Mouse (Mus musculus): ENCODE measurements around the gene Clpx. TPM values are rescaled to one million over a fixed set of nuclear protein-coding genes. Genes with fewer than 3 reads are reported as not detected.

Clpx gene
- polyA plus RNA-seq, 2 experiments = 10.3 to 29.5 TPM

GRCm38 (mm10) chr9:65306672-65307071 lies 12.6 kb downstream of the Clpx start:
- peaks cover 30% of the 10 kb centered on the region for H3K36me3 ChIP-seq (replicated peaks; ENCODE audit: control insufficient read depth, insufficient read depth, low read depth)
- H3K9me3 ChIP-seq (ENCODE audit: control insufficient read depth, low read length) = no peaks in the 10 kb centered on the region
- no peaks in the 10 kb centered on the region for H3K4me1 ChIP-seq (replicated peaks; ENCODE audit: control insufficient read depth in 2 of 2, insufficient read depth in 2 of 2, low read length in 1 of 2)
- H3K27ac ChIP-seq = no peak overlapping the region
- no peaks in the 10 kb centered on the region for H3K27me3 ChIP-seq (ENCODE audit: control insufficient read depth, insufficient read depth, low read length)
- ATAC-seq (ENCODE audit: insufficient read depth) (no peak), DNase-seq (ENCODE audit: low read depth in 3 of 3, low spot score in 3 of 3) (no peak)
- 81% methylated on average over 2 of the region's 2 CpGs for WGBS (ENCODE audit: insufficient replicate concordance)
- no peak for TF ChIP-seq EP300 (IDR thresholded peaks at IDR 0.05; ENCODE audit: low read depth)
- no peak for TF ChIP-seq CTCF (IDR thresholded peaks at IDR 0.05; ENCODE audit: low read depth)
- no peak overlapping the region for H3K4me2 ChIP-seq (ENCODE audit: low read depth)
- H3K4me3 ChIP-seq (ENCODE audit: insufficient read depth in 1 of 2, low read depth in 2 of 2, low read length in 2 of 2) = no peak overlapping the region
- H3K9ac ChIP-seq (replicated peaks) = no peak overlapping the region

DNA sequence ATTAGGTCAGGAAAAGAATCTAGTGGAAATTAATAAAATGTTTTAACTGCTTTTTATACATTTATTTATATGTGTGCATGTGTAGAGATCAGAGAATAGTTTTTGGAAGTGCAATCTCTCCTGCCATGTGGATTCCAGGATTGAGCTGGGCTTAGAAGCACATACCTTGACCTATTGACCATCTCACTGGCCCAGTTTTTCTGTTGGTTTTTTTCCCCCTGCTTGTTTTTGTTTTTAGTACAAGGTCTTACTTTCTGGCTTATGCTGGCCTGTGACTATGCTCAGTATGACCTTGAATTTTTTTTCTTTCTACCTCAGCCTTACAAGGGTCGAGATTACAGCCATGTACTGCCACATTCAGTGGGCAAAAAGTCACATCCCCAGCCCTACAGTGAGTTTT lies 14.0 kb downstream of the Clpx start:
- TF ChIP-seq EP300 (IDR thresholded peaks at IDR 0.05; ENCODE audit: low read depth) (no peak), CTCF (IDR thresholded peaks at IDR 0.05; ENCODE audit: low read depth) (no peak)
- Histone ChIP-seq H3K4me3 (ENCODE audit: insufficient read depth in 1 of 2, low read depth in 2 of 2, low read length in 2 of 2) (no peak overlapping the region), H3K4me1 (replicated peaks; ENCODE audit: control insufficient read depth in 2 of 2, insufficient read depth in 2 of 2, low read length in 1 of 2) (no peaks in the 10 kb centered on the region), H3K9me3 (ENCODE audit: control insufficient read depth, low read length) (no peaks in the 10 kb centered on the region), H3K36me3 (replicated peaks; ENCODE audit: control insufficient read depth, insufficient read depth, low read depth) (peaks cover 30% of the 10 kb centered on the region), H3K27ac (no peak overlapping the region), H3K27me3 (ENCODE audit: control insufficient read depth, insufficient read depth, low read length) (no peaks in the 10 kb centered on the region), H3K9ac (replicated peaks) (no peak overlapping the region), H3K4me2 (ENCODE audit: low read depth) (no peak overlapping the region)
- ATAC-seq (ENCODE audit: insufficient read depth) = no peak
- DNase-seq (ENCODE audit: low read depth in 3 of 3, low spot score in 3 of 3) = no peak
- 61% methylated on average over 1 of the region's 1 CpGs for WGBS (ENCODE audit: insufficient replicate concordance)

- H3K4me3 ChIP-seq (ENCODE audit: insufficient read depth in 1 of 2, low read depth in 2 of 2, low read length in 2 of 2) = no peak overlapping the region
- DNase-seq (ENCODE audit: low read depth in 3 of 3, low spot score in 3 of 3) (no peak), ATAC-seq (ENCODE audit: insufficient read depth) (0 out of 2 replicates have a peak, but pooled peaks have one; percentile 23)
- no peak overlapping the region for H3K27ac ChIP-seq
- H3K9me3 ChIP-seq (ENCODE audit: control insufficient read depth, low read length) = no peaks in the 10 kb centered on the region
- TF ChIP-seq EP300 (IDR thresholded peaks at IDR 0.05; ENCODE audit: low read depth) (no peak), CTCF (IDR thresholded peaks at IDR 0.05; ENCODE audit: low read depth) (no peak)
- H3K4me2 ChIP-seq (ENCODE audit: low read depth) = no peak overlapping the region
- H3K9ac ChIP-seq (replicated peaks) = no peak overlapping the region
- no peaks in the 10 kb centered on the region for H3K27me3 ChIP-seq (ENCODE audit: control insufficient read depth, insufficient read depth, low read length)
- H3K36me3 ChIP-seq (replicated peaks; ENCODE audit: control insufficient read depth, insufficient read depth, low read depth) = peaks cover 29% of the 10 kb centered on the region
- WGBS (ENCODE audit: insufficient replicate concordance) = 84% methylated on average over 4 of the region's 4 CpGs
- no peaks in the 10 kb centered on the region for H3K4me1 ChIP-seq (replicated peaks; ENCODE audit: control insufficient read depth in 2 of 2, insufficient read depth in 2 of 2, low read length in 1 of 2)
Observed at GRCm38 (mm10) chr9:65312669-65313357, 18.8 kb downstream of the Clpx start.

DNA sequence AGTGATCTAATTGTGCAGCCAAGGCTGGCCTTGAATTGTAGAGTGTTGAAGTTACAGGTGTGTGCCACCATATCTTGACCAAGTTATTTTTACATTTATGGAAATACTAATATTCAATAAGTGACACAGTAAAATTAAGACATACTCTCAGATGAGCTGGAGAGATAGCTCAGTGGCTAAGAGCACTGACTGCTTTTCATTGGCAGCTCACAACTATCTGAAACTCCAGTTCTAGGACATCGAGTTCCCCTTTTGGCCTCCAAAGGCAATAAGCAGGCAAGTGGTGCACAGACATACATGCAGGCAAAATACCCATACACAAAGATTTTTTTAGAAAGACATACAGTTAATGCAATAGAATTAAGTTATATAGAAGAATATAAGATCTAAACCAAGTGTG lies 19.8 kb downstream of the Clpx start:
- ATAC-seq (ENCODE audit: insufficient read depth) (no peak), DNase-seq (ENCODE audit: low read depth in 3 of 3, low spot score in 3 of 3) (no peak)
- Histone ChIP-seq H3K4me3 (ENCODE audit: insufficient read depth in 1 of 2, low read depth in 2 of 2, low read length in 2 of 2) (no peak overlapping the region), H3K9ac (replicated peaks) (no peak overlapping the region), H3K27ac (no peak overlapping the region), H3K27me3 (ENCODE audit: control insufficient read depth, insufficient read depth, low read length) (no peaks in the 10 kb centered on the region), H3K36me3 (replicated peaks; ENCODE audit: control insufficient read depth, insufficient read depth, low read depth) (peaks cover 24% of the 10 kb centered on the region), H3K4me2 (ENCODE audit: low read depth) (no peak overlapping the region), H3K4me1 (replicated peaks; ENCODE audit: control insufficient read depth in 2 of 2, insufficient read depth in 2 of 2, low read length in 1 of 2) (no peaks in the 10 kb centered on the region), H3K9me3 (ENCODE audit: control insufficient read depth, low read length) (no peaks in the 10 kb centered on the region)
- no peak for TF ChIP-seq EP300 (IDR thresholded peaks at IDR 0.05; ENCODE audit: low read depth)
- no peak for TF ChIP-seq CTCF (IDR thresholded peaks at IDR 0.05; ENCODE audit: low read depth)
- 75% methylated on average over 1 of the region's 1 CpGs for WGBS (ENCODE audit: insufficient replicate concordance)

DNA sequence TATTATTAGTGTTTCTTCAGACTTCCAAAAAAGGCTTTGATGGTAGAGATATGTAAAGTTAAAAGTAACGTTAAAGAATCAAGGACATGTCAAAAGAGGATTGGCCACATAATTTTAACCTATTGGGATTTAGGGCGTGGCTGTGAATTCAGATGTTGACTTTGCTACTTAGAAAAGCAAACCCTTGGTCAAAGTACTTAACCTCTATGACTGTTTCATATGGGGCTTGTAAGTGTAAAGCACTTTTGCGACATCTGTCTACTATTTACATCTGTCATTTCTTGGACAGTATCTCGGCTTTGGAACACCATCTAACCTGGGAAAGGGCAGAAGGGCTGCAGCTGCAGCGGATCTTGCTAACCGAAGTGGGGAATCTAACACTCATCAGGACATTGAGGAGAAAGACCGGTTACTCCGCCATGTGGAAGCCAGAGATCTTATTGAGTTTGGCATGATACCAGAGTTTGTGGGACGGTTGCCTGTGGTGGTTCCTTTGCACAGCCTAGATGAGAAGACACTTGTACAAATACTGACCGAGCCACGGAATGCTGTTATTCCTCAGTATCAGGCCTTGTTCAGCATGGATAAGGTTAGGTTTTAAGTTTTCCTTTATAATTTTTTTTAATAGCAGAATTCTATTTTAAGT lies 28.3 kb downstream of the Clpx start:
- DNase-seq (ENCODE audit: low read depth in 3 of 3, low spot score in 3 of 3) (no peak), ATAC-seq (ENCODE audit: insufficient read depth) (no peak)
- Histone ChIP-seq H3K27ac (no peak overlapping the region), H3K36me3 (replicated peaks; ENCODE audit: control insufficient read depth, insufficient read depth, low read depth) (peaks cover 34% of the 10 kb centered on the region), H3K4me3 (ENCODE audit: insufficient read depth in 1 of 2, low read depth in 2 of 2, low read length in 2 of 2) (no peak overlapping the region), H3K4me1 (replicated peaks; ENCODE audit: control insufficient read depth in 2 of 2, insufficient read depth in 2 of 2, low read length in 1 of 2) (no peaks in the 10 kb centered on the region), H3K9me3 (ENCODE audit: control insufficient read depth, low read length) (no peaks in the 10 kb centered on the region), H3K4me2 (ENCODE audit: low read depth) (no peak overlapping the region), H3K27me3 (ENCODE audit: control insufficient read depth, insufficient read depth, low read length) (no peaks in the 10 kb centered on the region), H3K9ac (replicated peaks) (no peak overlapping the region)
- WGBS (ENCODE audit: insufficient replicate concordance) = 80% methylated on average over 11 of the region's 11 CpGs
- TF ChIP-seq EP300 (IDR thresholded peaks at IDR 0.05; ENCODE audit: low read depth) = no peak
- no peak for TF ChIP-seq CTCF (IDR thresholded peaks at IDR 0.05; ENCODE audit: low read depth)

Data from liver, embryonic 14.5 days (tissue).